Mouse (Mus musculus): ENCODE measurements around the gene Slx4ip. TPM values are rescaled to one million over a fixed set of nuclear protein-coding genes. Genes with fewer than 3 reads are reported as not detected.

Slx4ip gene
- polyA plus RNA-seq, 1 experiment from 2014 or later, result 5.1 TPM

- no peak for ATAC-seq
- H3K4me1 ChIP-seq (ENCODE audit: control insufficient read depth, insufficient read depth, low read length), result peaks cover 4% of the 10 kb centered on the region
- H3K9me3 ChIP-seq (ENCODE audit: control insufficient read depth, low read length), result no peaks in the 10 kb centered on the region
- H3K27me3 ChIP-seq (replicated peaks; ENCODE audit: control insufficient read depth, insufficient read depth, low read length), result no peaks in the 10 kb centered on the region
- 83% methylated on average over 3 of the region's 3 CpGs for WGBS
- no peak overlapping the region for H3K27ac ChIP-seq (ENCODE audit: low read length)
- H3K4me2 ChIP-seq (ENCODE audit: low read depth, low read length), result no peak overlapping the region
- no peak overlapping the region for H3K4me3 ChIP-seq (ENCODE audit: low read length)
- H3K9ac ChIP-seq (ENCODE audit: low read depth, low read length), result no peak overlapping the region
- H3K36me3 ChIP-seq (ENCODE audit: control insufficient read depth, insufficient read depth, low read length), result 0 out of 2 replicates have a peak, but pooled peaks cover 2% of the 10 kb centered on the region
Measured at GRCm38 (mm10) chr2:136908596-136908995, 17.6 kb downstream of the Slx4ip start.

- 80% methylated on average over 2 of the region's 2 CpGs for WGBS
- Histone ChIP-seq H3K4me1 (ENCODE audit: control insufficient read depth, insufficient read depth, low read length) (peaks cover 2% of the 10 kb centered on the region; the same call in 1 of the 2 replicates), H3K27me3 (replicated peaks; ENCODE audit: control insufficient read depth, insufficient read depth, low read length) (no peaks in the 10 kb centered on the region), H3K4me3 (ENCODE audit: low read length) (no peak overlapping the region), H3K9me3 (ENCODE audit: control insufficient read depth, low read length) (no peaks in the 10 kb centered on the region), H3K9ac (ENCODE audit: low read depth, low read length) (no peak overlapping the region), H3K27ac (ENCODE audit: low read length) (no peak overlapping the region), H3K36me3 (ENCODE audit: control insufficient read depth, insufficient read depth, low read length) (0 out of 2 replicates have a peak, but pooled peaks cover 2% of the 10 kb centered on the region), H3K4me2 (ENCODE audit: low read depth, low read length) (no peak overlapping the region)
- no peak for ATAC-seq
Measured at GRCm38 (mm10) chr2:136909298-136909697, 18.3 kb downstream of the Slx4ip start.

- Histone ChIP-seq H3K4me2 (ENCODE audit: low read depth, low read length) (no peak overlapping the region), H3K4me3 (ENCODE audit: low read length) (no peak overlapping the region), H3K4me1 (ENCODE audit: control insufficient read depth, insufficient read depth, low read length) (peaks cover 2% of the 10 kb centered on the region; the same call in 1 of the 2 replicates), H3K9me3 (ENCODE audit: control insufficient read depth, low read length) (no peaks in the 10 kb centered on the region), H3K27me3 (replicated peaks; ENCODE audit: control insufficient read depth, insufficient read depth, low read length) (no peaks in the 10 kb centered on the region), H3K27ac (ENCODE audit: low read length) (peak overlapping the region; percentile 4), H3K36me3 (ENCODE audit: control insufficient read depth, insufficient read depth, low read length) (no peaks in the 10 kb centered on the region), H3K9ac (ENCODE audit: low read depth, low read length) (no peak overlapping the region)
- ATAC-seq, result peak; percentile 48
- 32% methylated on average over 4 of the region's 4 CpGs for WGBS
Measured at GRCm38 (mm10) chr2:136911958-136912411, 21.0 kb downstream of the Slx4ip start.

GRCm38 (mm10) chr2:136913021-136913420, 22.0 kb downstream of the Slx4ip start:
- 62% methylated on average over 3 of the region's 3 CpGs for WGBS
- Histone ChIP-seq H3K27ac (ENCODE audit: low read length) (no peak overlapping the region), H3K27me3 (replicated peaks; ENCODE audit: control insufficient read depth, insufficient read depth, low read length) (no peaks in the 10 kb centered on the region), H3K9ac (ENCODE audit: low read depth, low read length) (no peak overlapping the region), H3K4me1 (ENCODE audit: control insufficient read depth, insufficient read depth, low read length) (peaks cover 2% of the 10 kb centered on the region; the same call in 1 of the 2 replicates), H3K36me3 (ENCODE audit: control insufficient read depth, insufficient read depth, low read length) (no peaks in the 10 kb centered on the region), H3K4me2 (ENCODE audit: low read depth, low read length) (no peak overlapping the region), H3K9me3 (ENCODE audit: control insufficient read depth, low read length) (no peaks in the 10 kb centered on the region), H3K4me3 (ENCODE audit: low read length) (no peak overlapping the region)
- ATAC-seq, result no peak

- H3K4me3 ChIP-seq (ENCODE audit: low read length), result no peak overlapping the region
- WGBS, result 43% methylated on average over 3 of the region's 3 CpGs
- no peaks in the 10 kb centered on the region for H3K36me3 ChIP-seq (ENCODE audit: control insufficient read depth, insufficient read depth, low read length)
- peak; percentile 56 for ATAC-seq
- no peak overlapping the region for H3K4me2 ChIP-seq (ENCODE audit: low read depth, low read length)
- peaks cover 2% of the 10 kb centered on the region; the same call in 1 of the 2 replicates for H3K4me1 ChIP-seq (ENCODE audit: control insufficient read depth, insufficient read depth, low read length)
- H3K27ac ChIP-seq (ENCODE audit: low read length), result no peak overlapping the region
- no peak overlapping the region for H3K9ac ChIP-seq (ENCODE audit: low read depth, low read length)
- H3K27me3 ChIP-seq (replicated peaks; ENCODE audit: control insufficient read depth, insufficient read depth, low read length), result no peaks in the 10 kb centered on the region
- no peaks in the 10 kb centered on the region for H3K9me3 ChIP-seq (ENCODE audit: control insufficient read depth, low read length)
Measured at GRCm38 (mm10) chr2:136914334-136914902, 23.4 kb downstream of the Slx4ip start.

- Histone ChIP-seq H3K9me3 (ENCODE audit: control insufficient read depth, low read length) (no peaks in the 10 kb centered on the region), H3K4me3 (ENCODE audit: low read length) (no peak overlapping the region), H3K36me3 (ENCODE audit: control insufficient read depth, insufficient read depth, low read length) (no peaks in the 10 kb centered on the region), H3K4me1 (ENCODE audit: control insufficient read depth, insufficient read depth, low read length) (peaks cover 7% of the 10 kb centered on the region), H3K27me3 (replicated peaks; ENCODE audit: control insufficient read depth, insufficient read depth, low read length) (no peaks in the 10 kb centered on the region), H3K4me2 (ENCODE audit: low read depth, low read length) (no peak overlapping the region), H3K9ac (ENCODE audit: low read depth, low read length) (no peak overlapping the region), H3K27ac (ENCODE audit: low read length) (no peak overlapping the region)
- no peak for ATAC-seq
- WGBS, result 100% methylated on average over 1 of the region's 1 CpGs
Measured at GRCm38 (mm10) chr2:136919433-136919832, 28.4 kb downstream of the Slx4ip start.

DNA sequence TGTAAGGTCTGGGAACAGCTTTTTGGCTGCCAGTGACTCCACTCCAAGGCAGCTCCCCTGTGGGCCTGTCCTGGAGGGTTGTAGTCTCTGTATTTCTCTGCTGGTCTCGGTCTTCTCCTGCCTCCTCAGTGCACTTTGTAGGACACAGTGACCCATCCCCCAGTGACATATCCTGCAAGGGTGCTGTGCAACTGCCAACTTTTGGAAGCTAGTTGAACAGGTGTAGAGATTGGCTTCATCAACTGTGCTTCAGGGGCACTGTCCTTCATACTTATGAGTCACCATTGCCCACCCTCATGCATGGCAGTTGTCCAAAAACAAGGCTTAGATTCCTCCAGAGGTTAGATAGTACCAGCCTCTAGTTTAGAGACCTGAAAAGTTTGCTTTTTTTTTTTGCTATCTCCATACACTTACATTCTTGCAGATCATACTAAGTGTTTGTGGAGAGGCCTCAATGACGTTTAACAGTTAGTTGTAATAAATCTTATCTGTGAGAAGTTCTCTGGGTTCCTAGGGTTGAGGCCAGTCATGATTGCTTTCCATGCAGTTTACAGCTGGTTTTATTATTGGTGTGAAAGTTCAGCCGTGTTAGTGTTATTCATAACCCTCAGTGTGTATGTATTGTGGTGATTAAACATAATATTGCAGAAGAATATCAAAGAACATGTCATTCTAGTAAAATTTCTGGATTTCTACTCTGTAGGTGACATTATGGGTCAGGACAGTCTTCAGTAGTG, 29.4 kb downstream of the Slx4ip start:
- Histone ChIP-seq H3K4me2 (ENCODE audit: low read depth, low read length) (no peak overlapping the region), H3K9ac (ENCODE audit: low read depth, low read length) (no peak overlapping the region), H3K36me3 (ENCODE audit: control insufficient read depth, insufficient read depth, low read length) (no peaks in the 10 kb centered on the region), H3K4me3 (ENCODE audit: low read length) (no peak overlapping the region), H3K9me3 (ENCODE audit: control insufficient read depth, low read length) (no peaks in the 10 kb centered on the region), H3K4me1 (ENCODE audit: control insufficient read depth, insufficient read depth, low read length) (peaks cover 7% of the 10 kb centered on the region), H3K27me3 (replicated peaks; ENCODE audit: control insufficient read depth, insufficient read depth, low read length) (no peaks in the 10 kb centered on the region), H3K27ac (ENCODE audit: low read length) (0 out of 2 replicates have a peak overlapping the region, but pooled peaks have one; percentile 8)
- peak; percentile 91 for ATAC-seq
- 56% methylated on average over 3 of the region's 3 CpGs for WGBS

- Histone ChIP-seq H3K4me3 (ENCODE audit: low read length) (no peak overlapping the region), H3K9ac (ENCODE audit: low read depth, low read length) (peak overlapping the region; percentile 43; the same call in 1 of the 2 replicates), H3K27me3 (replicated peaks; ENCODE audit: control insufficient read depth, insufficient read depth, low read length) (no peaks in the 10 kb centered on the region), H3K36me3 (ENCODE audit: control insufficient read depth, insufficient read depth, low read length) (no peaks in the 10 kb centered on the region), H3K27ac (ENCODE audit: low read length) (no peak overlapping the region), H3K4me2 (ENCODE audit: low read depth, low read length) (peak overlapping the region; percentile 25; the same call in 1 of the 2 replicates), H3K4me1 (ENCODE audit: control insufficient read depth, insufficient read depth, low read length) (peaks cover 7% of the 10 kb centered on the region), H3K9me3 (ENCODE audit: control insufficient read depth, low read length) (no peaks in the 10 kb centered on the region)
- 40% methylated on average over 4 of the region's 4 CpGs for WGBS
- peak; percentile 90 for ATAC-seq
Measured at GRCm38 (mm10) chr2:136921003-136921408, 30.0 kb downstream of the Slx4ip start.

DNA sequence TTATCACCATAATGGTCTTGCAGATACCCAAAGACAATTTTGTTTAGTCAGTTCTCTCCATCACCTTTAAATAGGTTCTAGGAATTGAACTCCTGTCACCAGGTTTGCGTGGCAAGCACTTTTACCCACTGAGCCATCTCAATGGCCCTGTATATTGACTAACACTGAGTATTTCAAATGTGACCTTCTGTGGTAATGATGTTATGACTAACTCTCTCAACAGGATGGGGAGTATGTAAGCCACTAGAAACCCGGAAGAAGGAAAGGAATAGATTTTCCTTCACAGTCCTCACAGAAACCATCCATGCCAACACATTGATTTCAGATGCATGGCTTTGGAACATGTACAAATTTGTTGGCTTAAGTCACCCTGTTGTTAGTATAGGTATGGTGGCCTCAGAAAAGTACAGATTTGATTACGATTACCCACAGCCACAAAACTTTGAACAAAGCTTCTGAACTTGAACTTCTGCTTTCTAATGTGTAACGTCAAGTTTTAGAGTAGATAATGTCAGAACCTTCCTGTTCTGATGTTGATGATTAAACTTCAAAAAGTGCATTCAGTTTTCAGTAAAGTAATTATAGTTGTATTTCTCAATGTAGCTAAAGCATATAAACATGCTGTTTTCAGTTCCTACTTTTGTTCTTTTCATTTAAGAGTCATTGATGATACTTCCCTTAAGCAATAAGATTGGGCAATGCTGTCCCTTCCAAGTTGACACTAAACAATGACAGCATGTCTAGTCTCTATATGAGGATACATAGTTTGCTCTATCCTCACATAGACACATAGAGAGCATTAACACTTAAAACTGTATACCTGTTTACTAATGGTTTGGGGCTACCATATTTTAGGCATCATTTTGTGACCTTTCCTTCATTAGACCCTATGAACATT, 45.6 kb downstream of the Slx4ip start:
- Histone ChIP-seq H3K27me3 (replicated peaks; ENCODE audit: control insufficient read depth, insufficient read depth, low read length) (no peaks in the 10 kb centered on the region), H3K9ac (ENCODE audit: low read depth, low read length) (no peak overlapping the region), H3K27ac (ENCODE audit: low read length) (no peak overlapping the region), H3K9me3 (ENCODE audit: control insufficient read depth, low read length) (no peaks in the 10 kb centered on the region), H3K4me2 (ENCODE audit: low read depth, low read length) (no peak overlapping the region), H3K36me3 (ENCODE audit: control insufficient read depth, insufficient read depth, low read length) (no peaks in the 10 kb centered on the region), H3K4me3 (ENCODE audit: low read length) (no peak overlapping the region), H3K4me1 (ENCODE audit: control insufficient read depth, insufficient read depth, low read length) (no peaks in the 10 kb centered on the region)
- ATAC-seq, result no peak
- WGBS, result 89% methylated on average over 4 of the region's 4 CpGs

All from intestine, embryonic 16.5 days (tissue).